Mouse (Mus musculus): ENCODE data around the gene B230104I21Rik. TPM values are rescaled to one million over a fixed set of nuclear protein-coding genes. Genes with fewer than 3 reads are reported as not detected.

B230104I21Rik gene
- polyA plus RNA-seq, 1 experiment from 2014 or later, result not detected

DNA sequence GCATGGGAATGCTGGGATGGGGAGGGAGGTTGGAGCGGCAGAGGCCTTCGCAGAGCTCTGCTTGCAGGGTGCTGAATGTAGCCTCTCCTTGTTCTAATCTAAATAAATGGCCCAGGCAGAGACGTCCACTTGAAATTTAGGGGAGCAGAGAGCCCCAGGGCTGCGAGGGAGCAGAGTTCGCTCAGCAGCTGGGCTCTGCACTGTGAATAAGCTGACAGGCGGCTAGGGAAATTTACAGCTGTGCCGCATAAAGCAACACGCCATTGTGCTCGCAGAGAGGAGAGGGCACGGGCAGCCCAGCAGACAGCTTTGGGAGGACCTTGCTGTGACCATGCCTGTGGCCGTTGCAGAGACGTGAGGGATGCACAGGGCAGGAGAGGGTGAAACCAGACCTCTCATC, 4.7 kb upstream of the B230104I21Rik start:
- no peak overlapping the region for H3K4me2 ChIP-seq (ENCODE audit: low read depth, low read length)
- 41% methylated on average over 12 of the region's 12 CpGs for WGBS
- H3K4me1 ChIP-seq (ENCODE audit: control insufficient read depth, insufficient read depth, low read length), result peaks cover 4% of the 10 kb centered on the region; the same call in 1 of the 2 replicates
- H3K9ac ChIP-seq (replicated peaks; ENCODE audit: low read length), result no peak overlapping the region
- H3K27me3 ChIP-seq (ENCODE audit: control insufficient read depth, insufficient read depth, low read length), result no peaks in the 10 kb centered on the region
- H3K9me3 ChIP-seq (replicated peaks; ENCODE audit: control insufficient read depth, low read length), result no peaks in the 10 kb centered on the region
- no peak overlapping the region for H3K4me3 ChIP-seq (ENCODE audit: low read depth, low read length)
- H3K27ac ChIP-seq (replicated peaks; ENCODE audit: low read depth, low read length), result no peak overlapping the region
- DNase-seq (ENCODE audit: low spot score) (no peak), ATAC-seq (replicated peaks; ENCODE audit: insufficient number of reproducible peaks, low FRiP score, low TSS enrichment, low read depth) (no peak)
- H3K36me3 ChIP-seq (replicated peaks; ENCODE audit: control insufficient read depth, insufficient read depth, low read depth, low read length), result no peaks in the 10 kb centered on the region

DNA sequence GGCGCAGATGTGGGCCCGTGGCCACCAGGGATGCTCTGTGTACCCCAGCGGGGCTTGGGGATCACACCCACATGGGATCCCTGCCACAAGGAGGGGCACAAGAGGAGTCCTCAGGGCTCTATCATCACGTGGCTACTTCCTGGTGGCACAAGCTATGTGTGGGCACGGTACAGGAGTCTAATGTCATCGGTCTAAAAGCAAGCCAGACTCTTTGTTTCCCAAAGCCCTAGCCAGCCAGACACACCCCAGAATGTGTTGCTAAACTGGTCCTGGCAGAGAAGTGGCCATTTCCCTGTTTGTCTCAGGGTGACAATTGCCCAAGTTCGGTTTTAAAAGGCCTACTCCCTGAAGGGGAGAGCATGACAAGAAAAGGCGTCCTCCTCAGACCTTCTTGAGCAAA, 2.6 kb upstream of the B230104I21Rik start:
- Histone ChIP-seq H3K27ac (replicated peaks; ENCODE audit: low read depth, low read length) (no peak overlapping the region), H3K4me1 (ENCODE audit: control insufficient read depth, insufficient read depth, low read length) (peaks cover 4% of the 10 kb centered on the region)

DNA sequence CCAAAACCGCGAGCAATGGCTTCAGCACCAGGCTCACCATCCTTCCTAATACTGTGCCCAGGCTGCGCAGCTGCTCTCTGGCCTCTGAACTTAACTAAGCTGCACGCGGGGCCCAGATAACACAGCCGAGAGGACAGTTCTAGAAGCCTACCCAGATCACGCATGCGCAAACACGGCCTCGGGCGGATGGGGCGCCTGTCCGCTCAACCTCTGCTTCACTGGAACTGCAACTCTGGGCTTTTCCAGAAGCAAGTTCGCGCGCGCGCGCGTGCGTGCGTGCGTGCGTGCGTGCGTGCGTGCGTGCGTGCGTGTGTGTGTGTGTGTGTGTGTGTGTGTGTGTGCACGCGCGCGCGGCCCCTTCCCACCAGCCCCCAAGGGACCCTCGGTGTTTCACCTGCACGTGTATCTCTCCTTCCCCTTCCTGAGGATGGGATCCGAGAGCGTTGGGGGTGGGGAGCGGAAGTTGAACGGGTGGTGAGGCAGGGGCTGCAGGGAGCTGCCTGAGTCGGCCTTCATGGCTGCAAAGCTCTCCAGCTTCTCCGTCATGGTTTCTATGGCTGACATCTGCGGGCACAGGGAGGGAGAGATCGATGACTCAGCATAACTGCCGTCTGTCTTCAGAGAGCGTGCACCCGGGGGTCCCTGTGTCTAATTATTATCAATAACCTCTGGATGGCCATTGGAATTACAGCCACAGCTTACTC, 1.1 kb upstream of the B230104I21Rik start:
- Histone ChIP-seq H3K9me3 (replicated peaks; ENCODE audit: control insufficient read depth, low read length) (no peaks in the 10 kb centered on the region), H3K9ac (replicated peaks; ENCODE audit: low read length) (0 out of 2 replicates have a peak overlapping the region, but pooled peaks have one; percentile 6), H3K27ac (replicated peaks; ENCODE audit: low read depth, low read length) (no peak overlapping the region), H3K36me3 (replicated peaks; ENCODE audit: control insufficient read depth, insufficient read depth, low read depth, low read length) (no peaks in the 10 kb centered on the region), H3K4me3 (ENCODE audit: low read depth, low read length) (no peak overlapping the region), H3K4me1 (ENCODE audit: control insufficient read depth, insufficient read depth, low read length) (peaks cover 4% of the 10 kb centered on the region; the same call in 1 of the 2 replicates), H3K27me3 (ENCODE audit: control insufficient read depth, insufficient read depth, low read length) (no peaks in the 10 kb centered on the region), H3K4me2 (ENCODE audit: low read depth, low read length) (no peak overlapping the region)
- DNase-seq (ENCODE audit: low spot score), result no peak
- 60% methylated on average over 43 of the region's 48 CpGs for WGBS
- no peak for ATAC-seq (replicated peaks; ENCODE audit: insufficient number of reproducible peaks, low FRiP score, low TSS enrichment, low read depth)

More for the DNA sequence above, 2.6 kb upstream of the B230104I21Rik start:
- Histone ChIP-seq H3K27me3 (ENCODE audit: control insufficient read depth, insufficient read depth, low read length) (no peaks in the 10 kb centered on the region), H3K9ac (replicated peaks; ENCODE audit: low read length) (peak overlapping the region; percentile 30; the same call in 1 of the 2 replicates), H3K36me3 (replicated peaks; ENCODE audit: control insufficient read depth, insufficient read depth, low read depth, low read length) (no peaks in the 10 kb centered on the region), H3K9me3 (replicated peaks; ENCODE audit: control insufficient read depth, low read length) (no peaks in the 10 kb centered on the region), H3K4me2 (ENCODE audit: low read depth, low read length) (no peak overlapping the region), H3K4me3 (ENCODE audit: low read depth, low read length) (no peak overlapping the region)
- ATAC-seq (replicated peaks; ENCODE audit: insufficient number of reproducible peaks, low FRiP score, low TSS enrichment, low read depth), result no peak
- DNase-seq (ENCODE audit: low spot score), result no peak
- 68% methylated on average over 8 of the region's 8 CpGs for WGBS

DNA sequence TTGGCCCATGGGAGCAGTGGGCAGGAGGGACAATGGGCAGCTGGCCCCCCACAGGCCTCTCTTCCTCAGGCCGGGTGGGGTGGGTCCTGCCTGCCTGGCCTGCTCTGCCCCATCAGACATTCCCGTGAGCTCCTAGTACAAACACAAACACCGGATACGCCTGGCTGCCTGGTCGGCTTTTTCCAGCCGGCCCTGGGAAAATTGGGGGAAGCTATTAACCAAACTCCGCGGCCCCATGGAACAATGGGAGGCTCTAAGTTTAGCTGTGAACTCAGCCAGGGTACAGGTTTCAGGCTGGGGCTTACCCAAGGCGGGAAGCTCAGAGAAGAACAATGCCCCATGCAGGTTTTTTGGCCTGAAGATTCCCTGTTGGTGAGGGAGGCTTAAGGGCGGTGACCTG, 723 bp downstream of the B230104I21Rik start:
- H3K4me2 ChIP-seq (ENCODE audit: low read depth, low read length), result no peak overlapping the region
- ATAC-seq (replicated peaks; ENCODE audit: insufficient number of reproducible peaks, low FRiP score, low TSS enrichment, low read depth) (no peak), DNase-seq (ENCODE audit: low spot score) (peak; percentile 56)
- H3K4me1 ChIP-seq (ENCODE audit: control insufficient read depth, insufficient read depth, low read length), result no peaks in the 10 kb centered on the region; the same call in 1 of the 2 replicates
- H3K36me3 ChIP-seq (replicated peaks; ENCODE audit: control insufficient read depth, insufficient read depth, low read depth, low read length), result peaks cover 2% of the 10 kb centered on the region; the same call in 1 of the 2 replicates
- peak overlapping the region; percentile 25; the same call in 1 of the 2 replicates for H3K27ac ChIP-seq (replicated peaks; ENCODE audit: low read depth, low read length)
- H3K27me3 ChIP-seq (ENCODE audit: control insufficient read depth, insufficient read depth, low read length), result no peaks in the 10 kb centered on the region
- no peak overlapping the region for H3K4me3 ChIP-seq (ENCODE audit: low read depth, low read length)
- WGBS, result 13% methylated on average over 10 of the region's 10 CpGs
- no peaks in the 10 kb centered on the region for H3K9me3 ChIP-seq (replicated peaks; ENCODE audit: control insufficient read depth, low read length)
- H3K9ac ChIP-seq (replicated peaks; ENCODE audit: low read length), result peak overlapping the region; percentile 2; the same call in 1 of the 2 replicates

DNA sequence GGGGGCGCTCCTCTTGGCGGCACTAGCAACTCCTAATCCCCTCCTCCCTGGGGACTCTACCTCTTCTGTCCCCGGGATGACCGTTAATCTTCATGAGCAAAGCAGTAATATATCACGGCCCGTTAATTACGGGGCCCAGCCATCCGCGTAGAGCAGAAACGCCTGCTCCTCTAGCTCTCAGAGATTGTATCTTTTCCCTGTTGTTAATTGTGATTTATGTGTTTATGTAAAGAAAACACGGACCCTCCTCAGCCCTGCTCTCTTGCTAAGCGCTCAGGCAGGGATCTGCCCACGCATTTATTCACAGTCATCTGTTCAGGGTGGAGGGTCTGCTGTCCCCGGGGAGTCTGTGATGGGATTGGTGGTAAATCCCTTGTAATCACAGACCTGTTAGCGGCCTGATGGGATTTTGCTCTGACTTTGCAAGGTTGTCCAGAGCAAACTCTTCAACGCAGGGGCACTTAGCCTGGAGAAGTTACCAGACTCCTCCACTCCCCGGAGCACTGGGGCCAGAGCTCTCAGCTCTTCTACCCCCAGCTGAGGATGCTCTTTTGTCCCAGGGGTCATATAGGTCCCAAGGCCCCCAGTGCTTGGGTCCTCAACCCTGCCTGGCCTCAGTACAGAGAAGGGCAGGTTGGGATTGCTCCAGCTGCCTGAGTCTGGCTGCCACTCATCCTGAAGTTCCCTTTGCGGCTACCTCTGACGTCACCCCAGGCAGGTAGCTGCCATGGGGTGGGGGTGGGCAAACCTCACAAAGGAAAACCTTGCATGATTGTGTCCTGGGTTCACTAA, 11.0 kb downstream of the B230104I21Rik start:
- H3K9me3 ChIP-seq (replicated peaks; ENCODE audit: control insufficient read depth, low read length), result no peaks in the 10 kb centered on the region
- H3K27ac ChIP-seq (replicated peaks; ENCODE audit: low read depth, low read length), result no peak overlapping the region
- no peaks in the 10 kb centered on the region for H3K27me3 ChIP-seq (ENCODE audit: control insufficient read depth, insufficient read depth, low read length)
- no peaks in the 10 kb centered on the region; the same call in 1 of the 2 replicates for H3K36me3 ChIP-seq (replicated peaks; ENCODE audit: control insufficient read depth, insufficient read depth, low read depth, low read length)
- H3K4me2 ChIP-seq (ENCODE audit: low read depth, low read length), result no peak overlapping the region
- WGBS, result 55% methylated on average over 19 of the region's 19 CpGs
- no peak for ATAC-seq (replicated peaks; ENCODE audit: insufficient number of reproducible peaks, low FRiP score, low TSS enrichment, low read depth)
- H3K4me3 ChIP-seq (ENCODE audit: low read depth, low read length), result no peak overlapping the region
- H3K4me1 ChIP-seq (ENCODE audit: control insufficient read depth, insufficient read depth, low read length), result no peaks in the 10 kb centered on the region; the same call in 1 of the 2 replicates
- no peak overlapping the region for H3K9ac ChIP-seq (replicated peaks; ENCODE audit: low read length)
- no peak for DNase-seq (ENCODE audit: low spot score)

DNA sequence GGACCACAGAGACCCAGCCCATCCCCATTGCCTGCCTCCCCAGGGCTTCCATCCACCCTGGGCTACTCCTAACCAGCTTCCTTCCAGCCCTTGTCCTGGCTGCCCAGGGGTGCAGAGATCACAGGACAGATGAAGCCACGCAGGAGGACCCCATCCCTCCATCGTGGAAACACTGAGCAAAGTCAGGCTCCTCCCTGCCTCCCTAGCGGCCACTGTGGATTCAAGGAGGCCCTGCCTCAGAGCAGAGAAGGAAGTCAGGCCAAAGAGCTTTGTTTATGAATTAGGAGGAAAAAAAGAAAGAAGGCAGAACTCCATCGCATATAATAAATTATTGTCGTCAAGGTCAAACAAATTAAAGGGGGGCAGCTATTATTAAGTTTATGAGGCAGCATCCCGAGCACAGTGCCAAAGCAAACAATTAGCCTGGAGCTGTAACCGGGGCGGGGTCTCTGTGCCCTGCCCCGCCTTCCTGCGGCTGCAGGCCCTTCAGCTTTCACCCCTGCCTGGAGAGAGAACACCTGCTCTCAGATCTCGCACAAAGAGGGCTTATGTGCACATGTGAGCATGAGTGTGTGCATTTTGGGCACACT, 12.4 kb downstream of the B230104I21Rik start:
- Histone ChIP-seq H3K9ac (replicated peaks; ENCODE audit: low read length) (no peak overlapping the region), H3K36me3 (replicated peaks; ENCODE audit: control insufficient read depth, insufficient read depth, low read depth, low read length) (no peaks in the 10 kb centered on the region), H3K4me3 (ENCODE audit: low read depth, low read length) (no peak overlapping the region), H3K9me3 (replicated peaks; ENCODE audit: control insufficient read depth, low read length) (no peaks in the 10 kb centered on the region), H3K27ac (replicated peaks; ENCODE audit: low read depth, low read length) (no peak overlapping the region), H3K27me3 (ENCODE audit: control insufficient read depth, insufficient read depth, low read length) (no peaks in the 10 kb centered on the region), H3K4me2 (ENCODE audit: low read depth, low read length) (no peak overlapping the region), H3K4me1 (ENCODE audit: control insufficient read depth, insufficient read depth, low read length) (no peaks in the 10 kb centered on the region; the same call in 1 of the 2 replicates)
- DNase-seq (ENCODE audit: low spot score) (no peak), ATAC-seq (replicated peaks; ENCODE audit: insufficient number of reproducible peaks, low FRiP score, low TSS enrichment, low read depth) (no peak)
- 69% methylated on average over 11 of the region's 11 CpGs for WGBS

DNA sequence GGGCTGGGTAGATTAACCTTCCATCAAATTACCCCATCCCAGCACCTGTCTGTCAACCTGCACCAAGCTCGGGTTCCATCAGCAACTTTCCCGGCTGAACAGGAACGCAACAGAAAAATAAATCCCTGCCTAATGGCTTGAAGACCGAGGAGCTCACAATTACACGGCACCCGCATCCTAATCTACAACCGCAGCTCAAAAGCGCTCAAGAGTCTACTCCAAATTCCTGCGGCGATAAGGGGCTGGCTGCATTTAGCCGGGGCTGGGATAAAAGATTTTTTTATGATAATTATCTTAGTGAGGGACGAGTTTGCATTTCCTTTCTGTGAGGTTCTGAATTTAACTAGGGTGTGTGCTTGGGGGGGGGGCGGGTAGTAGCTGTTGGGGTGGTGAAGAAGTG, 16.3 kb downstream of the B230104I21Rik start:
- WGBS, result 66% methylated on average over 13 of the region's 13 CpGs
- no peaks in the 10 kb centered on the region; the same call in 1 of the 2 replicates for H3K4me1 ChIP-seq (ENCODE audit: control insufficient read depth, insufficient read depth, low read length)

More for the DNA sequence above, 16.3 kb downstream of the B230104I21Rik start:
- Histone ChIP-seq H3K9me3 (replicated peaks; ENCODE audit: control insufficient read depth, low read length) (no peaks in the 10 kb centered on the region), H3K27ac (replicated peaks; ENCODE audit: low read depth, low read length) (no peak overlapping the region), H3K4me3 (ENCODE audit: low read depth, low read length) (no peak overlapping the region), H3K36me3 (replicated peaks; ENCODE audit: control insufficient read depth, insufficient read depth, low read depth, low read length) (no peaks in the 10 kb centered on the region), H3K27me3 (ENCODE audit: control insufficient read depth, insufficient read depth, low read length) (no peaks in the 10 kb centered on the region), H3K4me2 (ENCODE audit: low read depth, low read length) (no peak overlapping the region), H3K9ac (replicated peaks; ENCODE audit: low read length) (no peak overlapping the region)
- DNase-seq (ENCODE audit: low spot score) (no peak), ATAC-seq (replicated peaks; ENCODE audit: insufficient number of reproducible peaks, low FRiP score, low TSS enrichment, low read depth) (no peak)

Measured in embryonic facial prominence, embryonic 11.5 days (tissue).